ENCODE assay signal across 10 mouse cellular contexts in genomic region chr7:127255008-127255407, GRCm38 (mm10). TPM values are rescaled to one million over a fixed set of nuclear protein-coding genes. Genes with fewer than 3 reads are reported as not detected.
DNase-seq lines count a peak whose midpoint lies in the region; ATAC-seq and TF ChIP-seq lines count a peak whose summit lies in the region.
"Had no signal": no experiment of that assay in that cellular context is flagged by ENCODE, and none has a peak within 500 bp of the region (broad histone marks: within the 10 kb centered on the region; RNA-seq: fewer than 3 reads in every experiment).

No protein-coding gene starts in this region.

- peak overlapping the region; percentile 72 for H3K9ac ChIP-seq in kidney, embryonic 15.5 days
- H3K9ac ChIP-seq in hindbrain, postnatal 0 days (replicated peaks; ENCODE audit: low read length): peak overlapping the region; percentile 68
- peak overlapping the region; percentile 79 for H3K9ac ChIP-seq in midbrain, embryonic 16.5 days (ENCODE audit: low read depth, low read length)

- H3K36me3 ChIP-seq in kidney, embryonic 15.5 days: peaks cover 47% of the 10 kb centered on the region
- H3K36me3 ChIP-seq in embryonic facial prominence, embryonic 10.5 days (replicated peaks): peaks cover 65% of the 10 kb centered on the region
- H3K36me3 ChIP-seq in hindbrain, postnatal 0 days (ENCODE audit: insufficient read depth, low read length): 0 out of 2 replicates have a peak, but pooled peaks cover 1% of the 10 kb centered on the region
- H3K36me3 ChIP-seq in midbrain, embryonic 16.5 days (ENCODE audit: control insufficient read depth, insufficient read depth, low read length): no peaks in the 10 kb centered on the region

- WGBS in kidney, embryonic 15.5 days: 13% methylated on average over 4 of the region's 4 CpGs
- WGBS in embryonic facial prominence, embryonic 10.5 days: 36% methylated on average over 4 of the region's 4 CpGs
- WGBS in hindbrain, postnatal 0 days: 33% methylated on average over 4 of the region's 4 CpGs
- 28% methylated on average over 4 of the region's 4 CpGs for WGBS in midbrain, embryonic 16.5 days

- no peak for ATAC-seq in kidney, embryonic 15.5 days (replicated peaks; ENCODE audit: low FRiP score)
- no peak for ATAC-seq in hindbrain, postnatal 0 days
- ATAC-seq in midbrain, embryonic 16.5 days: no peak
- ATAC-seq in megakaryocyte progenitor cell, adult 5-6 weeks (replicated peaks; ENCODE audit: poor library complexity): no peak

- peak overlapping the region; percentile 96 for H3K27ac ChIP-seq in kidney, embryonic 15.5 days
- peak overlapping the region; percentile 90 for H3K27ac ChIP-seq in embryonic facial prominence, embryonic 10.5 days (replicated peaks)
- H3K27ac ChIP-seq in hindbrain, postnatal 0 days: peak overlapping the region; percentile 97
- peak overlapping the region; percentile 95 for H3K27ac ChIP-seq in midbrain, embryonic 16.5 days (ENCODE audit: low read length)

- H3K9me3 ChIP-seq in kidney, embryonic 15.5 days (replicated peaks): no peaks in the 10 kb centered on the region
- H3K9me3 ChIP-seq in embryonic facial prominence, embryonic 10.5 days: no peaks in the 10 kb centered on the region
- H3K9me3 ChIP-seq in hindbrain, postnatal 0 days (ENCODE audit: low read length): no peaks in the 10 kb centered on the region
- no peaks in the 10 kb centered on the region for H3K9me3 ChIP-seq in midbrain, embryonic 16.5 days (replicated peaks; ENCODE audit: control insufficient read depth, low read length, poor library complexity, severe bottlenecking)

- peak overlapping the region; percentile 96 for H3K4me2 ChIP-seq in kidney, embryonic 15.5 days
- peak overlapping the region; percentile 75 for H3K4me2 ChIP-seq in hindbrain, postnatal 0 days (ENCODE audit: low read depth, low read length)
- peak overlapping the region; percentile 88 for H3K4me2 ChIP-seq in midbrain, embryonic 16.5 days (ENCODE audit: low read length)

- peak overlapping the region; percentile 60 for H3K4me3 ChIP-seq in kidney, embryonic 15.5 days (replicated peaks)
- H3K4me3 ChIP-seq in embryonic facial prominence, embryonic 10.5 days: peak overlapping the region; percentile 71
- H3K4me3 ChIP-seq in hindbrain, postnatal 0 days (ENCODE audit: low read length): peak overlapping the region; percentile 55
- peak overlapping the region; percentile 64 for H3K4me3 ChIP-seq in midbrain, embryonic 16.5 days (ENCODE audit: low read depth, low read length)

- H3K4me1 ChIP-seq in kidney, embryonic 15.5 days: peaks cover 33% of the 10 kb centered on the region
- H3K4me1 ChIP-seq in embryonic facial prominence, embryonic 10.5 days: peaks cover 28% of the 10 kb centered on the region
- H3K4me1 ChIP-seq in hindbrain, postnatal 0 days (ENCODE audit: insufficient read depth, low read length): no peaks in the 10 kb centered on the region
- peaks cover 20% of the 10 kb centered on the region for H3K4me1 ChIP-seq in midbrain, embryonic 16.5 days (ENCODE audit: control insufficient read depth, insufficient read depth, low read length)

- no peak for DNase-seq in kidney, postnatal 14 days
- DNase-seq in embryonic facial prominence, embryonic 10.5 days (ENCODE audit: low spot score): no peak
- no peak for DNase-seq in hindbrain, postnatal 0 days (ENCODE audit: low spot score)
- DNase-seq in yolk sac, embryonic 10.5 days (ENCODE audit: low spot score): no peak
- DNase-seq in frontal cortex, postnatal 25 days (ENCODE audit: low spot score in 2 of 2): no peak
- DNase-seq: cerebellum, postnatal 14 days had no signal

- no peak for TF ChIP-seq CTCF in hindbrain, postnatal 0 days (IDR thresholded peaks at IDR 0.05; ENCODE audit: low read depth)

- H3K27me3 ChIP-seq in kidney, embryonic 15.5 days: no peaks in the 10 kb centered on the region
- no peaks in the 10 kb centered on the region for H3K27me3 ChIP-seq in embryonic facial prominence, embryonic 10.5 days (replicated peaks; ENCODE audit: low read depth, poor library complexity, severe bottlenecking)
- H3K27me3 ChIP-seq in hindbrain, postnatal 0 days (ENCODE audit: insufficient read depth, low read length): no peaks in the 10 kb centered on the region
- no peaks in the 10 kb centered on the region for H3K27me3 ChIP-seq in midbrain, embryonic 16.5 days (ENCODE audit: control insufficient read depth, insufficient read depth, low read depth, low read length)
- H3K27me3 ChIP-seq: Patski had no signal

RNA-seq across cellular contexts. Expression of gene Dctpp1, which starts 5.5 kb away (rescaled TPM):
- polyA plus RNA-seq in kidney, embryonic 15.5 days (2015; fragmentation: Nextera tagmentation; extraction: Ambion mirVana): 224 and 226 TPM in 2 replicates
- polyA plus RNA-seq in embryonic facial prominence, embryonic 10.5 days (2016; fragmentation: Nextera tagmentation; extraction: Ambion mirVana): 363 and 380 TPM in 2 replicates
- 94.1 and 102 TPM in 2 replicates for total RNA-seq in hindbrain, postnatal 0 days (2014; rRNA removed)
- 112 and 119 TPM in 2 replicates for polyA plus RNA-seq in hindbrain, postnatal 0 days (2015; fragmentation: Nextera tagmentation; extraction: Ambion mirVana)
- 112 and 120 TPM in 2 replicates for polyA plus RNA-seq in midbrain, embryonic 16.5 days (2015; fragmentation: Nextera tagmentation; extraction: Ambion mirVana)
- 92.7 and 106 TPM in 2 replicates for total RNA-seq in megakaryocyte progenitor cell, adult 5-6 weeks (2015)
- 62.4 and 63.5 TPM in 2 replicates for total RNA-seq in megakaryocyte progenitor cell, adult 5-6 weeks (2017)

RNA-seq across cellular contexts. Expression of gene Zfp771, which starts 10.9 kb away (rescaled TPM):
- 59.3 and 62.3 TPM in 2 replicates for polyA plus RNA-seq in kidney, embryonic 15.5 days (2015; fragmentation: Nextera tagmentation; extraction: Ambion mirVana)
- 65.1 and 69.1 TPM in 2 replicates for polyA plus RNA-seq in embryonic facial prominence, embryonic 10.5 days (2016; fragmentation: Nextera tagmentation; extraction: Ambion mirVana)
- 101 and 108 TPM in 2 replicates for total RNA-seq in hindbrain, postnatal 0 days (2014; rRNA removed)
- 89.0 and 89.2 TPM in 2 replicates for polyA plus RNA-seq in hindbrain, postnatal 0 days (2015; fragmentation: Nextera tagmentation; extraction: Ambion mirVana)
- 64.5 and 70.4 TPM in 2 replicates for polyA plus RNA-seq in midbrain, embryonic 16.5 days (2015; fragmentation: Nextera tagmentation; extraction: Ambion mirVana)
- total RNA-seq in megakaryocyte progenitor cell, adult 5-6 weeks (2015): 3.4 and 3.5 TPM in 2 replicates
- 2.7 and 8.0 TPM in 2 replicates for total RNA-seq in megakaryocyte progenitor cell, adult 5-6 weeks (2017)

RNA-seq across cellular contexts. Expression of gene Sephs2, which starts 18.8 kb away (rescaled TPM):
- 112 and 113 TPM in 2 replicates for polyA plus RNA-seq in kidney, embryonic 15.5 days (2015; fragmentation: Nextera tagmentation; extraction: Ambion mirVana)
- 82.5 and 86.4 TPM in 2 replicates for polyA plus RNA-seq in embryonic facial prominence, embryonic 10.5 days (2016; fragmentation: Nextera tagmentation; extraction: Ambion mirVana)
- total RNA-seq in hindbrain, postnatal 0 days (2014; rRNA removed): 80.3 and 83.2 TPM in 2 replicates
- 79.9 and 83.9 TPM in 2 replicates for polyA plus RNA-seq in hindbrain, postnatal 0 days (2015; fragmentation: Nextera tagmentation; extraction: Ambion mirVana)
- polyA plus RNA-seq in midbrain, embryonic 16.5 days (2015; fragmentation: Nextera tagmentation; extraction: Ambion mirVana): 59.4 and 59.7 TPM in 2 replicates
- 63.9 and 74.4 TPM in 2 replicates for total RNA-seq in megakaryocyte progenitor cell, adult 5-6 weeks (2015)
- 161 and 168 TPM in 2 replicates for total RNA-seq in megakaryocyte progenitor cell, adult 5-6 weeks (2017)

RNA-seq across cellular contexts. Expression of gene Sept1, which starts 22.1 kb away (rescaled TPM):
- polyA plus RNA-seq in kidney, embryonic 15.5 days (2015; fragmentation: Nextera tagmentation; extraction: Ambion mirVana): 21.3 and 21.7 TPM in 2 replicates
- polyA plus RNA-seq in embryonic facial prominence, embryonic 10.5 days (2016; fragmentation: Nextera tagmentation; extraction: Ambion mirVana): 27.3 and 30.0 TPM in 2 replicates
- total RNA-seq in hindbrain, postnatal 0 days (2014; rRNA removed): 4.6 and 5.0 TPM in 2 replicates
- 3.8 and 5.2 TPM in 2 replicates for polyA plus RNA-seq in hindbrain, postnatal 0 days (2015; fragmentation: Nextera tagmentation; extraction: Ambion mirVana)
- 14.3 and 15.5 TPM in 2 replicates for polyA plus RNA-seq in midbrain, embryonic 16.5 days (2015; fragmentation: Nextera tagmentation; extraction: Ambion mirVana)
- total RNA-seq in megakaryocyte progenitor cell, adult 5-6 weeks (2015): 27.0 and 38.6 TPM in 2 replicates
- 21.7 and 35.4 TPM in 2 replicates for total RNA-seq in megakaryocyte progenitor cell, adult 5-6 weeks (2017)

RNA-seq across cellular contexts. Expression of gene Zfp553, which starts 22.1 kb away (rescaled TPM):
- polyA plus RNA-seq in kidney, embryonic 15.5 days (2015; fragmentation: Nextera tagmentation; extraction: Ambion mirVana): 41.7 and 46.1 TPM in 2 replicates
- 73.5 and 75.8 TPM in 2 replicates for polyA plus RNA-seq in embryonic facial prominence, embryonic 10.5 days (2016; fragmentation: Nextera tagmentation; extraction: Ambion mirVana)
- total RNA-seq in hindbrain, postnatal 0 days (2014; rRNA removed): 41.0 and 43.3 TPM in 2 replicates
- polyA plus RNA-seq in hindbrain, postnatal 0 days (2015; fragmentation: Nextera tagmentation; extraction: Ambion mirVana): 31.7 and 33.9 TPM in 2 replicates
- 48.7 and 54.9 TPM in 2 replicates for polyA plus RNA-seq in midbrain, embryonic 16.5 days (2015; fragmentation: Nextera tagmentation; extraction: Ambion mirVana)
- 6.5 and 9.0 TPM in 2 replicates for total RNA-seq in megakaryocyte progenitor cell, adult 5-6 weeks (2015)
- 13.8 and 15.4 TPM in 2 replicates for total RNA-seq in megakaryocyte progenitor cell, adult 5-6 weeks (2017)
